Mouse (Mus musculus): ENCODE results near the gene Wdfy3. TPM values are rescaled to one million over a fixed set of nuclear protein-coding genes. Genes with fewer than 3 reads are reported as not detected.
"Not testable (repeated sequence)": the region's sequence is repeated elsewhere in the genome, so short reads cannot be mapped to it uniquely, and the experiment has no call there.

The Wdfy3 gene
- polyA plus RNA-seq, 1 experiment from 2014 or later: 41.5 TPM

DNA sequence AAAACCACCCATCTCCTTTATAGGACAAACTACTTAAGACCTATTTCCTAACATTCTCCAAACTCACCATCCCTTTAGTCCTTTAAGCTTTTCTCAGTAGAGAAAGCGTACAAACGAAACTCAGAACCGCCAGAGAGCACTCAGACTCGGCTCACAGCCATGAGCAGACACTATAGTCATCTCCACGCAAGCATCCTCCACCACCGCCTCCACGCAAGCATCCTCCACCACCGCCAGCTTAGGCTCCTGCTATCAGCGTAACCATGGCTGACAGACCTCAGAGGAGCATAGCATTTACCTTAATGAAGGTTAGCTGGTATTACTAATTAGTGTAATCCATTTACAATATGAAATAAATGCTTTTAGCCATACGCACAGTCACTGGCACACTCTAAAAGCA lies 81.2 kb downstream of the Wdfy3 start:
- no peak overlapping the region for H3K4me2 ChIP-seq (ENCODE audit: low read length)
- 0 out of 2 replicates have a peak, but pooled peaks cover 2% of the 10 kb centered on the region for H3K36me3 ChIP-seq (ENCODE audit: control insufficient read depth, insufficient read depth, low read length)
- ATAC-seq (ENCODE audit: low FRiP score, low TSS enrichment) (no peak), DNase-seq (no peak)
- WGBS: 86% methylated on average over 10 of the region's 10 CpGs
- H3K9ac ChIP-seq (replicated peaks; ENCODE audit: low read length): no peak overlapping the region
- H3K9me3 ChIP-seq (ENCODE audit: control insufficient read depth, low read length): no peaks in the 10 kb centered on the region
- 0 out of 2 replicates have a peak, but pooled peaks cover 3% of the 10 kb centered on the region for H3K4me1 ChIP-seq (ENCODE audit: control insufficient read depth, insufficient read depth, low read length)
- H3K27ac ChIP-seq (replicated peaks; ENCODE audit: low read depth, low read length): no peak overlapping the region
- H3K27me3 ChIP-seq (ENCODE audit: control insufficient read depth, insufficient read depth, low read length): no peaks in the 10 kb centered on the region
- no peak overlapping the region for H3K4me3 ChIP-seq (replicated peaks; ENCODE audit: low read depth, low read length)

GRCm38 (mm10) chr5:101986694-101987093 lies 83.0 kb downstream of the Wdfy3 start:
- 0 out of 2 replicates have a peak, but pooled peaks cover 2% of the 10 kb centered on the region for H3K36me3 ChIP-seq (ENCODE audit: control insufficient read depth, insufficient read depth, low read length)
- peaks cover 12% of the 10 kb centered on the region; the same call in 1 of the 2 replicates for H3K4me1 ChIP-seq (ENCODE audit: control insufficient read depth, insufficient read depth, low read length)
- no peaks in the 10 kb centered on the region for H3K9me3 ChIP-seq (ENCODE audit: control insufficient read depth, low read length)
- no peak overlapping the region for H3K4me3 ChIP-seq (replicated peaks; ENCODE audit: low read depth, low read length)
- H3K27ac ChIP-seq (replicated peaks; ENCODE audit: low read depth, low read length): no peak overlapping the region
- 67% methylated on average over 3 of the region's 3 CpGs for whole genome bisulfite sequencing
- H3K27me3 ChIP-seq (ENCODE audit: control insufficient read depth, insufficient read depth, low read length): no peaks in the 10 kb centered on the region
- H3K4me2 ChIP-seq (ENCODE audit: low read length): no peak overlapping the region
- DNase-seq (no peak), ATAC-seq (ENCODE audit: low FRiP score, low TSS enrichment) (no peak)
- H3K9ac ChIP-seq (replicated peaks; ENCODE audit: low read length): no peak overlapping the region

DNA sequence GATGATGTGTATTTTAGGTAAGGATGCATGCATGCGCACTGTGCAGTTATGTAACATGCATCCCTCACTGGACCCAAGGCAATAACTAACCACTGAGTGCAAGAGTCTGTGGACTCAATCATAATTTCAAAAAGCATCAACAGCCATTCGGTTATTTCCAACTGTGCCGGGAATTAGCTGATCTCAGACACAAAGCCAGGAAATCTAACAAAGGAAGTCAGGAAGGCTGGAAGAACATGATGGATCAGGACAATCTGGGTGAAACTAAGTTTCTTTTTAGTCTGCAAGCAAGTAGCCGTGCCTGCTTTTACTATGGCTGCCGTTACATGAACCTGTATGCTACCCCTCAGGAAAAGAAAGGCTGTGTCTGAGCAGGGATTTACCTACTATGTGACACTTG lies 87.5 kb downstream of the Wdfy3 start:
- H3K27ac ChIP-seq (replicated peaks; ENCODE audit: low read depth, low read length): no peak overlapping the region
- H3K9ac ChIP-seq (replicated peaks; ENCODE audit: low read length): no peak overlapping the region
- WGBS: 70% methylated on average over 5 of the region's 5 CpGs
- no peak for ATAC-seq (ENCODE audit: low FRiP score, low TSS enrichment)
- DNase-seq: no peak
- H3K36me3 ChIP-seq (ENCODE audit: control insufficient read depth, insufficient read depth, low read length): peaks cover 26% of the 10 kb centered on the region
- no peak overlapping the region for H3K4me2 ChIP-seq (ENCODE audit: low read length)
- no peak overlapping the region for H3K4me3 ChIP-seq (replicated peaks; ENCODE audit: low read depth, low read length)
- no peaks in the 10 kb centered on the region for H3K27me3 ChIP-seq (ENCODE audit: control insufficient read depth, insufficient read depth, low read length)
- H3K9me3 ChIP-seq (ENCODE audit: control insufficient read depth, low read length): no peaks in the 10 kb centered on the region
- H3K4me1 ChIP-seq (ENCODE audit: control insufficient read depth, insufficient read depth, low read length): peaks cover 12% of the 10 kb centered on the region; the same call in 1 of the 2 replicates

GRCm38 (mm10) chr5:101979594-101979993 lies 90.1 kb downstream of the Wdfy3 start:
- Histone ChIP-seq H3K4me2 (ENCODE audit: low read length) (no peak overlapping the region), H3K9ac (replicated peaks; ENCODE audit: low read length) (no peak overlapping the region), H3K9me3 (ENCODE audit: control insufficient read depth, low read length) (no peaks in the 10 kb centered on the region), H3K27ac (replicated peaks; ENCODE audit: low read depth, low read length) (no peak overlapping the region), H3K4me3 (replicated peaks; ENCODE audit: low read depth, low read length) (no peak overlapping the region), H3K4me1 (ENCODE audit: control insufficient read depth, insufficient read depth, low read length) (peaks cover 9% of the 10 kb centered on the region; the same call in 1 of the 2 replicates), H3K27me3 (ENCODE audit: control insufficient read depth, insufficient read depth, low read length) (no peaks in the 10 kb centered on the region), H3K36me3 (ENCODE audit: control insufficient read depth, insufficient read depth, low read length) (peaks cover 26% of the 10 kb centered on the region)
- 83% methylated on average over 6 of the region's 6 CpGs for WGBS
- DNase-seq (no peak), ATAC-seq (ENCODE audit: low FRiP score, low TSS enrichment) (no peak)

GRCm38 (mm10) chr5:101972594-101972993 lies 97.1 kb downstream of the Wdfy3 start:
- peaks cover 17% of the 10 kb centered on the region for H3K36me3 ChIP-seq (ENCODE audit: control insufficient read depth, insufficient read depth, low read length)
- H3K4me3 ChIP-seq (replicated peaks; ENCODE audit: low read depth, low read length); H3K27me3 ChIP-seq (ENCODE audit: control insufficient read depth, insufficient read depth, low read length); H3K4me2 ChIP-seq (ENCODE audit: low read length); H3K4me1 ChIP-seq (ENCODE audit: control insufficient read depth, insufficient read depth, low read length); H3K9ac ChIP-seq (replicated peaks; ENCODE audit: low read length); H3K27ac ChIP-seq (replicated peaks; ENCODE audit: low read depth, low read length); H3K9me3 ChIP-seq (ENCODE audit: control insufficient read depth, low read length); DNase-seq; ATAC-seq (ENCODE audit: low FRiP score, low TSS enrichment): not testable (repeated sequence)
- WGBS: 74% methylated on average over 4 of the region's 4 CpGs

GRCm38 (mm10) chr5:101968153-101968851 lies 101.4 kb downstream of the Wdfy3 start:
- Histone ChIP-seq H3K27ac (replicated peaks; ENCODE audit: low read depth, low read length) (no peak overlapping the region), H3K4me3 (replicated peaks; ENCODE audit: low read depth, low read length) (no peak overlapping the region), H3K4me1 (ENCODE audit: control insufficient read depth, insufficient read depth, low read length) (no peaks in the 10 kb centered on the region), H3K36me3 (ENCODE audit: control insufficient read depth, insufficient read depth, low read length) (peaks cover 25% of the 10 kb centered on the region), H3K4me2 (ENCODE audit: low read length) (no peak overlapping the region), H3K9ac (replicated peaks; ENCODE audit: low read length) (no peak overlapping the region), H3K9me3 (ENCODE audit: control insufficient read depth, low read length) (no peaks in the 10 kb centered on the region), H3K27me3 (ENCODE audit: control insufficient read depth, insufficient read depth, low read length) (no peaks in the 10 kb centered on the region)
- ATAC-seq (ENCODE audit: low FRiP score, low TSS enrichment): no peak
- no peak for DNase-seq
- 84% methylated on average over 12 of the region's 12 CpGs for WGBS

- Histone ChIP-seq H3K4me3 (replicated peaks; ENCODE audit: low read depth, low read length) (no peak overlapping the region), H3K4me2 (ENCODE audit: low read length) (no peak overlapping the region), H3K27ac (replicated peaks; ENCODE audit: low read depth, low read length) (no peak overlapping the region), H3K9ac (replicated peaks; ENCODE audit: low read length) (no peak overlapping the region), H3K9me3 (ENCODE audit: control insufficient read depth, low read length) (no peaks in the 10 kb centered on the region), H3K36me3 (ENCODE audit: control insufficient read depth, insufficient read depth, low read length) (peaks cover 25% of the 10 kb centered on the region), H3K4me1 (ENCODE audit: control insufficient read depth, insufficient read depth, low read length) (no peaks in the 10 kb centered on the region), H3K27me3 (ENCODE audit: control insufficient read depth, insufficient read depth, low read length) (no peaks in the 10 kb centered on the region)
- ATAC-seq (ENCODE audit: low FRiP score, low TSS enrichment): no peak
- 94% methylated on average over 2 of the region's 2 CpGs for WGBS
- no peak for DNase-seq
These were observed 101.9 kb downstream of the Wdfy3 start for GRCm38 (mm10) chr5:101967832-101968152.

DNA sequence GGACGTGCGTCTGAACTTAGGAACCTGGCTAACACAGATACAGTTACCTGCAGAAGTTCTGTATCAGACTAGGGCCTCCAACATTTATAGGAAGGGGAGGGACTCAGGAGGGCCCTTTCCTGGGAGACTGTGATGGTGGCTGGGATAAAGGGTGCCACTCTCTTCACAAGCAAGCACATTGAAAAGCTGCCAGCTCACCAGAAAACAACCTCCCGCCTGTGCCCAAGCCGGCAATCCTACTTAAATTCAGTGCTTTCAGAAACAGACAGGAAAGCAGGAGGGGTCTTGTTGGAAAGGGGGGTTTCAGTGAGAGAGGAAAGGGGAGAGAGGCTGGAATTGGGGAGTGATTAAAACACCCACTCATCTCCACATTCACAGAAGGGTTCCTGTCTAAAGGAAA lies 106.9 kb downstream of the Wdfy3 start:
- Histone ChIP-seq H3K4me3 (replicated peaks; ENCODE audit: low read depth, low read length) (no peak overlapping the region), H3K9ac (replicated peaks; ENCODE audit: low read length) (no peak overlapping the region), H3K9me3 (ENCODE audit: control insufficient read depth, low read length) (no peaks in the 10 kb centered on the region), H3K36me3 (ENCODE audit: control insufficient read depth, insufficient read depth, low read length) (peaks cover 41% of the 10 kb centered on the region), H3K4me1 (ENCODE audit: control insufficient read depth, insufficient read depth, low read length) (no peaks in the 10 kb centered on the region), H3K4me2 (ENCODE audit: low read length) (no peak overlapping the region), H3K27ac (replicated peaks; ENCODE audit: low read depth, low read length) (peak overlapping the region; percentile 49; the same call in 1 of the 2 replicates), H3K27me3 (ENCODE audit: control insufficient read depth, insufficient read depth, low read length) (no peaks in the 10 kb centered on the region)
- WGBS: 68% methylated on average over 4 of the region's 4 CpGs
- ATAC-seq (ENCODE audit: low FRiP score, low TSS enrichment): no peak
- DNase-seq: peak; percentile 41

DNA sequence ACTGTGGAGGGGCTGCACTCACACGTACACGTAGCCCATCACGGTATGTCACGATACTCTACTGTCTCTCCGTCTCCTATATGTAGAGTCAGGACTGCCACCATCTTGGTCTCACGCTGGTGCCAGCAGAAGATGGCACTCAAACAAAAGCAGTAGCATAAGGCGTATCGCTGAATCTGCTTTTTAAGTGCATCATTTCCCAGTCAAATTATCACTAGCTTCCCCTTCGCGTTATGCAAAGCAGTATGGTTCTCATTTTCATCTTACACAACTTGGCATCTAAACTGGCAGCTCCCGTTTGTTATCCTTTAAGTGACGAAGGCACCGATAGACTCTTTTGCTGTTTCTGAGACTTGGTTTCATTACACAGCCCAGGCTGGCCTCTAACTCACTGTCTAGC lies 110.4 kb downstream of the Wdfy3 start:
- no peaks in the 10 kb centered on the region for H3K27me3 ChIP-seq (ENCODE audit: control insufficient read depth, insufficient read depth, low read length)
- no peak overlapping the region for H3K4me3 ChIP-seq (replicated peaks; ENCODE audit: low read depth, low read length)
- H3K9ac ChIP-seq (replicated peaks; ENCODE audit: low read length): no peak overlapping the region
- WGBS: 97% methylated on average over 13 of the region's 13 CpGs
- H3K4me2 ChIP-seq (ENCODE audit: low read length): no peak overlapping the region
- no peaks in the 10 kb centered on the region for H3K9me3 ChIP-seq (ENCODE audit: control insufficient read depth, low read length)
- H3K36me3 ChIP-seq (ENCODE audit: control insufficient read depth, insufficient read depth, low read length): peaks cover 57% of the 10 kb centered on the region
- no peaks in the 10 kb centered on the region for H3K4me1 ChIP-seq (ENCODE audit: control insufficient read depth, insufficient read depth, low read length)
- ATAC-seq (ENCODE audit: low FRiP score, low TSS enrichment) (no peak), DNase-seq (no peak)
- H3K27ac ChIP-seq (replicated peaks; ENCODE audit: low read depth, low read length): no peak overlapping the region
